Mouse (Mus musculus): ENCODE results near the gene Efcab11. TPM values are rescaled to one million over a fixed set of nuclear protein-coding genes. Genes with fewer than 3 reads are reported as not detected.

The Efcab11 gene
- total RNA-seq, 1 experiment: 2.9 TPM

GRCm38 (mm10) chr12:99769626-99770025 is 114.6 kb downstream of the Efcab11 start:
- H3K9ac ChIP-seq (ENCODE audit: insufficient read depth, low read depth, low read length, poor library complexity, severe bottlenecking): no peak overlapping the region
- no peak for DNase-seq (ENCODE audit: low read depth, low spot score)
- H3K27ac ChIP-seq (ENCODE audit: insufficient read depth, low read depth, low read length, poor library complexity, severe bottlenecking): no peak overlapping the region
- H3K36me3 ChIP-seq (ENCODE audit: control insufficient read depth, insufficient read depth, low read length, poor library complexity, severe bottlenecking): no peaks in the 10 kb centered on the region
- no peak overlapping the region for H3K4me3 ChIP-seq (ENCODE audit: insufficient read depth in 1 of 2, low read depth in 1 of 2, low read length in 2 of 2, poor library complexity in 1 of 2, severe bottlenecking in 1 of 2)
- in situ Hi-C loops (cut with MboI; ENCODE audit: low sequenced_read_pairs in 2 of 2, unreplicated experiment in 2 of 2): no loop called here
- no peaks in the 10 kb centered on the region for H3K9me3 ChIP-seq (ENCODE audit: control insufficient read depth, insufficient read depth, low read depth, low read length)
- H3K4me1 ChIP-seq (ENCODE audit: control insufficient read depth in 2 of 2, insufficient read depth in 2 of 2, low read length in 2 of 2, poor library complexity in 1 of 2): peaks cover 0 to 10% of the 10 kb centered on the region in 2 experiments; a peak in 1 of 4 replicates
- no peak for TF ChIP-seq ZNF384 (IDR thresholded peaks at IDR 0.05; ENCODE audit: low read depth, low read length)
- TF ChIP-seq CHD2 (IDR thresholded peaks at IDR 0.05; ENCODE audit: low read depth, low read length): no peak
- TF ChIP-seq HCFC1 (IDR thresholded peaks at IDR 0.05; ENCODE audit: borderline replicate concordance, insufficient read depth, low read length): no peak
- no peak for TF ChIP-seq ZC3H11A (IDR thresholded peaks at IDR 0.05; ENCODE audit: borderline replicate concordance, low read depth, low read length)
- no peak for TF ChIP-seq MAFK (IDR thresholded peaks at IDR 0.05; ENCODE audit: insufficient read depth, low read depth, low read length)

- in situ Hi-C loops (cut with MboI; ENCODE audit: low sequenced_read_pairs in 2 of 2, unreplicated experiment in 2 of 2): no loop called here
- no peak overlapping the region for H3K9ac ChIP-seq (ENCODE audit: insufficient read depth, low read depth, low read length, poor library complexity, severe bottlenecking)
- no peak overlapping the region for H3K27ac ChIP-seq (ENCODE audit: insufficient read depth, low read depth, low read length, poor library complexity, severe bottlenecking)
- no peaks in the 10 kb centered on the region for H3K36me3 ChIP-seq (ENCODE audit: control insufficient read depth, insufficient read depth, low read length, poor library complexity, severe bottlenecking)
- DNase-seq (ENCODE audit: low read depth, low spot score): no peak
- H3K4me3 ChIP-seq (ENCODE audit: insufficient read depth in 1 of 2, low read depth in 1 of 2, low read length in 2 of 2, poor library complexity in 1 of 2, severe bottlenecking in 1 of 2): no peak overlapping the region
- no peaks in the 10 kb centered on the region for H3K9me3 ChIP-seq (ENCODE audit: control insufficient read depth, insufficient read depth, low read depth, low read length)
- peaks cover 0 to 8% of the 10 kb centered on the region in 2 experiments; a peak in 1 of 4 replicates for H3K4me1 ChIP-seq (ENCODE audit: control insufficient read depth in 2 of 2, insufficient read depth in 2 of 2, low read length in 2 of 2, poor library complexity in 1 of 2)
- TF ChIP-seq MAFK (IDR thresholded peaks at IDR 0.05; ENCODE audit: insufficient read depth, low read depth, low read length): no peak
These were observed 116.5 kb downstream of the Efcab11 start for GRCm38 (mm10) chr12:99767691-99768090.

DNA sequence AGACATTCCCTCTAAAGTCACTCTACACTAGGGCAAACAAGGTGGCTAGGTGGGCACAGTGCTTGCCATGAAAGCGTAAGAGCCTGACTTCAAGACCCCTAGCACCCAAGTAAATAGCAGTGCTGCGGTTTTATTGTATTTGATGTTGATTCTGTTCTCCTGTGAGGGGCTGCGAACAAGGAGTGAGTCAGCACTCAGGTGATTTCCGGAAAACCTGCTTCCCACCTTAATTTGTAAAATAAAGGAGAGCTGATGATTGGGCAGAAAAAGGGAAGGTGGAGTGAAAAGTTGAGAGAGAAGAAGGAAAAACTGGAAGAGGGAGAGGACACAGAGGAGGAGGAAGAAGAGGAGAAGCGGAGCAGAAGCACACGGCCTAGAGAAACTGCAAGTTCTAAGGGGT is 118.3 kb downstream of the Efcab11 start:
- no peak overlapping the region for H3K4me3 ChIP-seq (ENCODE audit: insufficient read depth in 1 of 2, low read depth in 1 of 2, low read length in 2 of 2, poor library complexity in 1 of 2, severe bottlenecking in 1 of 2)
- no peak for TF ChIP-seq ZNF384 (IDR thresholded peaks at IDR 0.05; ENCODE audit: low read depth, low read length)
- TF ChIP-seq MAFK (IDR thresholded peaks at IDR 0.05; ENCODE audit: insufficient read depth, low read depth, low read length): peak; percentile 77

GRCm38 (mm10) chr12:99764053-99764452 is 120.2 kb downstream of the Efcab11 start:
- no peak for DNase-seq (ENCODE audit: low read depth, low spot score)
- Histone ChIP-seq H3K4me1 (ENCODE audit: control insufficient read depth in 2 of 2, insufficient read depth in 2 of 2, low read length in 2 of 2, poor library complexity in 1 of 2) (peaks cover 0 to 8% of the 10 kb centered on the region in 2 experiments; a peak in 1 of 4 replicates), H3K36me3 (ENCODE audit: control insufficient read depth, insufficient read depth, low read length, poor library complexity, severe bottlenecking) (no peaks in the 10 kb centered on the region), H3K4me3 (ENCODE audit: insufficient read depth in 1 of 2, low read depth in 1 of 2, low read length in 2 of 2, poor library complexity in 1 of 2, severe bottlenecking in 1 of 2) (no peak overlapping the region), H3K9ac (ENCODE audit: insufficient read depth, low read depth, low read length, poor library complexity, severe bottlenecking) (no peak overlapping the region), H3K27ac (ENCODE audit: insufficient read depth, low read depth, low read length, poor library complexity, severe bottlenecking) (no peak overlapping the region), H3K9me3 (ENCODE audit: control insufficient read depth, insufficient read depth, low read depth, low read length) (no peaks in the 10 kb centered on the region)
- no peak for TF ChIP-seq CHD2 (IDR thresholded peaks at IDR 0.05; ENCODE audit: low read depth, low read length)
- no peak for TF ChIP-seq ZC3H11A (IDR thresholded peaks at IDR 0.05; ENCODE audit: borderline replicate concordance, low read depth, low read length)
- no peak for TF ChIP-seq ZNF384 (IDR thresholded peaks at IDR 0.05; ENCODE audit: low read depth, low read length)
- TF ChIP-seq HCFC1 (IDR thresholded peaks at IDR 0.05; ENCODE audit: borderline replicate concordance, insufficient read depth, low read length): no peak
- no peak for TF ChIP-seq MAFK (IDR thresholded peaks at IDR 0.05; ENCODE audit: insufficient read depth, low read depth, low read length)
- in situ Hi-C loops (cut with MboI; ENCODE audit: low sequenced_read_pairs in 2 of 2, unreplicated experiment in 2 of 2): no loop called here

More for the DNA sequence above, 118.3 kb downstream of the Efcab11 start:
- in situ Hi-C loops (cut with MboI; ENCODE audit: low sequenced_read_pairs in 2 of 2, unreplicated experiment in 2 of 2): no loop called here
- Histone ChIP-seq H3K4me1 (ENCODE audit: control insufficient read depth in 2 of 2, insufficient read depth in 2 of 2, low read length in 2 of 2, poor library complexity in 1 of 2) (peaks cover 0 to 8% of the 10 kb centered on the region in 2 experiments; a peak in 1 of 4 replicates), H3K36me3 (ENCODE audit: control insufficient read depth, insufficient read depth, low read length, poor library complexity, severe bottlenecking) (no peaks in the 10 kb centered on the region), H3K27ac (ENCODE audit: insufficient read depth, low read depth, low read length, poor library complexity, severe bottlenecking) (no peak overlapping the region), H3K9me3 (ENCODE audit: control insufficient read depth, insufficient read depth, low read depth, low read length) (no peaks in the 10 kb centered on the region), H3K9ac (ENCODE audit: insufficient read depth, low read depth, low read length, poor library complexity, severe bottlenecking) (no peak overlapping the region)
- DNase-seq (ENCODE audit: low read depth, low spot score): no peak

- TF ChIP-seq CHD2 (IDR thresholded peaks at IDR 0.05; ENCODE audit: low read depth, low read length): no peak
- no peak for TF ChIP-seq ZC3H11A (IDR thresholded peaks at IDR 0.05; ENCODE audit: borderline replicate concordance, low read depth, low read length)
- no peak for TF ChIP-seq HCFC1 (IDR thresholded peaks at IDR 0.05; ENCODE audit: borderline replicate concordance, insufficient read depth, low read length)
- no peak for TF ChIP-seq MAFK (IDR thresholded peaks at IDR 0.05; ENCODE audit: insufficient read depth, low read depth, low read length)
- TF ChIP-seq ZNF384 (IDR thresholded peaks at IDR 0.05; ENCODE audit: low read depth, low read length): no peak
- in situ Hi-C loops (cut with MboI; ENCODE audit: low sequenced_read_pairs in 2 of 2, unreplicated experiment in 2 of 2): no loop called here
- no peak for DNase-seq (ENCODE audit: low read depth, low spot score)
- Histone ChIP-seq H3K4me3 (ENCODE audit: insufficient read depth in 1 of 2, low read depth in 1 of 2, low read length in 2 of 2, poor library complexity in 1 of 2, severe bottlenecking in 1 of 2) (no peak overlapping the region), H3K9ac (ENCODE audit: insufficient read depth, low read depth, low read length, poor library complexity, severe bottlenecking) (no peak overlapping the region), H3K9me3 (ENCODE audit: control insufficient read depth, insufficient read depth, low read depth, low read length) (no peaks in the 10 kb centered on the region), H3K4me1 (ENCODE audit: control insufficient read depth in 2 of 2, insufficient read depth in 2 of 2, low read length in 2 of 2, poor library complexity in 1 of 2) (no peaks in the 10 kb centered on the region), H3K27ac (ENCODE audit: insufficient read depth, low read depth, low read length, poor library complexity, severe bottlenecking) (no peak overlapping the region), H3K36me3 (ENCODE audit: control insufficient read depth, insufficient read depth, low read length, poor library complexity, severe bottlenecking) (no peaks in the 10 kb centered on the region)
These were observed 126.3 kb downstream of the Efcab11 start for GRCm38 (mm10) chr12:99757754-99758526.
